Mouse (Mus musculus) liver, embryonic 12.5 days (tissue): Measurements from ENCODE around the gene Tyw5. TPM values are rescaled to one million over a fixed set of nuclear protein-coding genes. Genes with fewer than 3 reads are reported as not detected.

Source experiments
- polyA plus RNA-seq: library from polyadenylated mRNA; unstranded; fragments of >200 nt; fragmentation: Nextera tagmentation; extraction: Ambion mirVana; gene quantifications from 2 replicates; pipeline ENCODE4 v1.2.1, GENCODE M21; 2016

Tyw5 gene
- polyA plus RNA-seq, 1 experiment from 2014 or later: 21.3 TPM

Other genes with a start within 250 kb of the Tyw5 start
- 11.2 TPM in 2 replicates for gene 1700066M21Rik, start 29.5 kb downstream of the Tyw5 start, polyA plus RNA-seq
- gene Maip1, start 773 bp downstream of the Tyw5 start, polyA plus RNA-seq: 11.9 and 13.2 TPM in 2 replicates